Comparison of ENCODE assay signal across 18 mouse cellular contexts in genomic region chr17:66710568-66710967, GRCm38 (mm10).
DNase-seq lines count a peak whose midpoint lies in the region; ATAC-seq and TF ChIP-seq lines count a peak whose summit lies in the region.
"Had no signal": no experiment of that assay in that cellular context is flagged by ENCODE, and none has a peak within 500 bp of the region (broad histone marks: within the 10 kb centered on the region; RNA-seq: fewer than 3 reads in every experiment).

No protein-coding gene starts in this region.

- no peak for DNase-seq in frontal cortex, postnatal 25 days (ENCODE audit: low spot score in 2 of 2)
- no peak for DNase-seq in lung, postnatal 4 days
- DNase-seq in urinary bladder, postnatal 4 days (ENCODE audit: low spot score in 2 of 2): no peak
- DNase-seq in thymus, adult 18-20 months: no peak
- DNase-seq: cerebellum, adult 18-20 months; forebrain, postnatal 0 days; gastrocnemius, postnatal 25 days; heart, postnatal 36 days; kidney, postnatal 25 days; lung, adult 2 months; thymus, postnatal 4 days had no signal

- peaks cover 27% of the 10 kb centered on the region for H3K4me1 ChIP-seq in lung, embryonic 16.5 days (replicated peaks; ENCODE audit: control insufficient read depth, insufficient read depth, low read length)
- H3K4me1 ChIP-seq in small intestine, adult 2 months (ENCODE audit: control insufficient read depth, insufficient read depth, insufficient read length, low read length): peaks cover 26% of the 10 kb centered on the region; the same call in 1 of the 2 replicates

- 0 out of 2 replicates have a peak, but pooled peaks have one; percentile 29 for ATAC-seq in frontal cortex, adult (ENCODE audit: low TSS enrichment)
- ATAC-seq in lung, embryonic 16.5 days (ENCODE audit: low read depth): no peak
- ATAC-seq in hematopoietic stem cell, adult 5-6 weeks (replicated peaks in 1 of 2; ENCODE audit: insufficient read depth in 1 of 2, low FRiP score in 2 of 2, low TSS enrichment in 1 of 2, low read depth in 1 of 2, poor library complexity in 2 of 2, severe bottlenecking in 2 of 2): peak; percentile 61 to 93
- ATAC-seq: forebrain, postnatal 0 days had no signal

- H3K9me3 ChIP-seq in lung, embryonic 16.5 days (ENCODE audit: control insufficient read depth, low read length): no peaks in the 10 kb centered on the region
- H3K9me3 ChIP-seq: heart, embryonic 12.5 days had no signal

- H3K4me2 ChIP-seq in lung, embryonic 16.5 days (ENCODE audit: low read depth, low read length): no peak overlapping the region
- H3K4me2 ChIP-seq: heart, embryonic 12.5 days; midbrain, embryonic 11.5 days had no signal

- no peaks in the 10 kb centered on the region for H3K36me3 ChIP-seq in lung, embryonic 16.5 days (ENCODE audit: control insufficient read depth, insufficient read depth, low read length)
- no peaks in the 10 kb centered on the region for H3K36me3 ChIP-seq in small intestine, adult 2 months (ENCODE audit: control insufficient read depth, insufficient read depth, low read length)
- H3K36me3 ChIP-seq: heart, embryonic 12.5 days had no signal

- H3K9ac ChIP-seq in lung, embryonic 16.5 days (ENCODE audit: low read length): no peak overlapping the region
- H3K9ac ChIP-seq: forebrain, postnatal 0 days; heart, embryonic 12.5 days had no signal

- no peak for TF ChIP-seq POLR2A in small intestine, adult 2 months (IDR thresholded peaks at IDR 0.05; ENCODE audit: low read depth, low read length)

- H3K27ac ChIP-seq in lung, embryonic 16.5 days (ENCODE audit: low read length): peak overlapping the region; percentile 79
- H3K27ac ChIP-seq in small intestine, adult 2 months (ENCODE audit: insufficient read depth, low read depth, low read length): peak overlapping the region; percentile 19

- H3K4me3 ChIP-seq in lung, embryonic 16.5 days (ENCODE audit: low read length): no peak overlapping the region
- no peak overlapping the region for H3K4me3 ChIP-seq in small intestine, adult 2 months (ENCODE audit: low read depth, low read length)
- H3K4me3 ChIP-seq: heart, embryonic 12.5 days had no signal

- no peaks in the 10 kb centered on the region for H3K27me3 ChIP-seq in lung, embryonic 16.5 days (ENCODE audit: control insufficient read depth, insufficient read depth, low read depth, low read length)
- H3K27me3 ChIP-seq in small intestine, adult 2 months (ENCODE audit: control insufficient read depth, insufficient read depth, low read length): no peaks in the 10 kb centered on the region
- H3K27me3 ChIP-seq: CH12.LX; heart, embryonic 12.5 days had no signal

- WGBS in lung, embryonic 16.5 days: 46% methylated on average over 4 of the region's 4 CpGs
- WGBS in small intestine, adult 2 months: 36% methylated on average over 4 of the region's 4 CpGs

- no peak for TF ChIP-seq CTCF in small intestine, adult 2 months (IDR thresholded peaks at IDR 0.05; ENCODE audit: extremely low read depth, insufficient read length, insufficient replicate concordance, low read depth, low read length)
